Mouse (Mus musculus): ENCODE data around the gene S100a13.

DNA sequence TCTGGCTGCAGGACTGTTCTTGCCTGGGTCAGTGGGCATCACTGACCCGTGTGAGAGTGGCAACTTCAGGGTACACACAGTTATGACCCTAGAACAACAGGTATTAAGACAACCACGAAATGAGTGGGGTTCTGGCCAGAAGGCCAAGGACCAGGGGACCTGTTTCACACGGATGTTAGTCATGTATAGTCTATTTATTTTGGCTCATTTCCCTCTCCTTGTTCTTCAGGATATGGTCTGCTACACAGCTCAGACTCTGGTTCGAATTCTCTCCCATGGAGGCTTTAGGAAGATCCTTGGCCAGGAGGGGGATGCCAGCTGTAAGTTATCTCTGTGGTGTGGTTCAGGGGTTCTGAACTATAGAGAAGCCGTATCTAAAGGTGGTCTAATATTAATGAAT lies 27.2 kb upstream of the S100a13 start:
- TF ChIP-seq EP300 (IDR thresholded peaks at IDR 0.05; ENCODE audit: low read depth) (no peak), CTCF (IDR thresholded peaks at IDR 0.05; ENCODE audit: low read depth) (no peak)

All from liver, postnatal 0 days (tissue).